11 mouse cellular contexts compared by ENCODE assay signal in genomic region chr15:101163056-101163458, GRCm38 (mm10). TPM values are rescaled to one million over a fixed set of nuclear protein-coding genes. Genes with fewer than 3 reads are reported as not detected.
DNase-seq lines count a peak whose midpoint lies in the region; ATAC-seq and TF ChIP-seq lines count a peak whose summit lies in the region.
"Had no signal": no experiment of that assay in that cellular context is flagged by ENCODE, and none has a peak within 500 bp of the region (broad histone marks: within the 10 kb centered on the region; RNA-seq: fewer than 3 reads in every experiment).

No protein-coding gene starts in this region.

- H3K27me3 ChIP-seq in lung, embryonic 15.5 days: no peaks in the 10 kb centered on the region
- H3K27me3 ChIP-seq in hindbrain, embryonic 14.5 days (ENCODE audit: control insufficient read depth, insufficient read depth, low read length): peaks cover 4% of the 10 kb centered on the region; the same call in 1 of the 2 replicates
- no peaks in the 10 kb centered on the region for H3K27me3 ChIP-seq in thymus, adult 2 months (ENCODE audit: control insufficient read depth, insufficient read depth, low read length)

- no peak overlapping the region for H3K4me3 ChIP-seq in lung, embryonic 15.5 days
- no peak overlapping the region for H3K4me3 ChIP-seq in hindbrain, embryonic 14.5 days (replicated peaks; ENCODE audit: low read length)
- no peak overlapping the region for H3K4me3 ChIP-seq in thymus, adult 2 months (ENCODE audit: control insufficient read depth, insufficient read depth, low read length)

- H3K4me2 ChIP-seq in lung, embryonic 15.5 days: peak overlapping the region; percentile 13
- no peak overlapping the region for H3K4me2 ChIP-seq in hindbrain, embryonic 14.5 days (replicated peaks)

- H3K27ac ChIP-seq in lung, embryonic 15.5 days: peak overlapping the region; percentile 70
- no peak overlapping the region; the same call in 1 of the 2 replicates for H3K27ac ChIP-seq in hindbrain, embryonic 14.5 days
- no peak overlapping the region for H3K27ac ChIP-seq in thymus, adult 2 months (ENCODE audit: control insufficient read depth, insufficient read depth, low read length)

- peak; percentile 86 for ATAC-seq in lung, embryonic 15.5 days (ENCODE audit: borderline replicate concordance, extremely low read depth, low FRiP score, low TSS enrichment)
- peak; percentile 38; the same call in 1 of the 2 replicates for ATAC-seq in hindbrain, embryonic 14.5 days (ENCODE audit: low FRiP score)

- no peak for TF ChIP-seq POLR2A in thymus, adult 2 months (IDR thresholded peaks at IDR 0.05; ENCODE audit: control insufficient read depth, extremely low read depth, insufficient read depth, low read length, poor library complexity)

- WGBS in lung, embryonic 15.5 days: 17% methylated on average over 15 of the region's 15 CpGs
- 25% methylated on average over 15 of the region's 15 CpGs for WGBS in hindbrain, embryonic 14.5 days
- 93% methylated on average over 15 of the region's 15 CpGs for WGBS in thymus, adult 2 months

- H3K9ac ChIP-seq in lung, embryonic 15.5 days: no peak overlapping the region
- no peak overlapping the region for H3K9ac ChIP-seq in hindbrain, embryonic 14.5 days

- peak; percentile 60 for DNase-seq in adrenal gland, postnatal 10 days
- DNase-seq in adrenal gland, postnatal 4 days (ENCODE audit: low spot score in 2 of 2): no peak
- DNase-seq in lung, postnatal 36 days: no peak
- peak; percentile 59 for DNase-seq in hindbrain, embryonic 14.5 days (ENCODE audit: low spot score)
- peak; percentile 49 for DNase-seq in right cerebral cortex, postnatal 14 days
- DNase-seq in layer of hippocampus, adult 18-20 months (ENCODE audit: low spot score in 2 of 2): no peak
- DNase-seq in thymus, adult 2 months: no peak
- DNase-seq: thymus, postnatal 25 days had no signal

- no peak for TF ChIP-seq CTCF in thymus, adult 2 months (IDR thresholded peaks at IDR 0.05; ENCODE audit: borderline replicate concordance, control insufficient read depth, extremely low read depth, insufficient read depth, low read length, poor library complexity)

- no peaks in the 10 kb centered on the region for H3K9me3 ChIP-seq in lung, embryonic 15.5 days
- H3K9me3 ChIP-seq in hindbrain, embryonic 14.5 days (ENCODE audit: control insufficient read depth, low read length): no peaks in the 10 kb centered on the region

- peaks cover 49% of the 10 kb centered on the region for H3K4me1 ChIP-seq in lung, embryonic 15.5 days
- peaks cover 33% of the 10 kb centered on the region for H3K4me1 ChIP-seq in hindbrain, embryonic 14.5 days (replicated peaks; ENCODE audit: control insufficient read depth, insufficient read depth, low read length)
- peaks cover 9% of the 10 kb centered on the region; the same call in 1 of the 2 replicates for H3K4me1 ChIP-seq in thymus, adult 2 months (replicated peaks; ENCODE audit: control insufficient read depth, insufficient read depth, low read length)

- no peaks in the 10 kb centered on the region for H3K36me3 ChIP-seq in lung, embryonic 15.5 days
- no peaks in the 10 kb centered on the region for H3K36me3 ChIP-seq in hindbrain, embryonic 14.5 days (replicated peaks; ENCODE audit: control insufficient read depth, insufficient read depth)
- H3K36me3 ChIP-seq in thymus, adult 2 months (ENCODE audit: control insufficient read depth, insufficient read depth, low read length): no peaks in the 10 kb centered on the region

RNA-seq across cellular contexts. Expression of gene Acvr1b, which starts 10.8 kb away (rescaled TPM):
- total RNA-seq in adrenal gland, postnatal 10 days (2021): 10 to 100 TPM; 10.8 to 13.4 TPM
- total RNA-seq in adrenal gland, postnatal 4 days (2021): 10 to 100 TPM; 18.5 to 19.9 TPM
- polyA plus RNA-seq in lung, embryonic 15.5 days (2015; fragmentation: Nextera tagmentation; extraction: Ambion mirVana): 5.9 and 6.0 TPM in 2 replicates
- 30.0 and 35.7 TPM in 2 replicates for polyA plus RNA-seq in hindbrain, embryonic 14.5 days (2014; fragmentation: Nextera tagmentation; extraction: Ambion mirVana)
- 10 to 100 TPM; 88.8 to 90.3 TPM for total RNA-seq in layer of hippocampus, adult 18-20 months (2021)
- polyA plus RNA-seq in thymus, adult 2 months (2012; rRNA removed): 34.9 and 35.3 TPM in 2 replicates

RNA-seq across cellular contexts. Expression of gene Acvrl1, which starts 34.7 kb away (rescaled TPM):
- total RNA-seq in adrenal gland, postnatal 10 days (2021): 10 to 100 TPM; 19.5 to 19.8 TPM
- 10 to 100 TPM; 22.4 to 22.9 TPM for total RNA-seq in adrenal gland, postnatal 4 days (2021)
- 68.2 and 72.4 TPM in 2 replicates for polyA plus RNA-seq in lung, embryonic 15.5 days (2015; fragmentation: Nextera tagmentation; extraction: Ambion mirVana)
- 5.7 and 6.2 TPM in 2 replicates for polyA plus RNA-seq in hindbrain, embryonic 14.5 days (2014; fragmentation: Nextera tagmentation; extraction: Ambion mirVana)
- 1 to 10 TPM; 9.7 to 9.9 TPM for total RNA-seq in layer of hippocampus, adult 18-20 months (2021)
- 27.2 and 34.2 TPM in 2 replicates for polyA plus RNA-seq in thymus, adult 2 months (2012; rRNA removed)

RNA-seq across cellular contexts. Expression of gene Ankrd33, which starts 47.5 kb away (rescaled TPM):
- under 1 TPM; 0.24 to 0.33 TPM for total RNA-seq in adrenal gland, postnatal 10 days (2021)
- total RNA-seq in adrenal gland, postnatal 4 days (2021): 1 to 10 TPM in 1 of 2 experiments, under 1 TPM in 1; 0.73 to 1.2 TPM
- polyA plus RNA-seq in lung, embryonic 15.5 days (2015; fragmentation: Nextera tagmentation; extraction: Ambion mirVana): not detected in 2 replicates
- polyA plus RNA-seq in hindbrain, embryonic 14.5 days (2014; fragmentation: Nextera tagmentation; extraction: Ambion mirVana): not detected in 2 replicates
- total RNA-seq in layer of hippocampus, adult 18-20 months (2021): not detected
- polyA plus RNA-seq in thymus, adult 2 months (2012; rRNA removed): not detected in 2 replicates
- total RNA-seq: gastrocnemius, postnatal 14 days; megakaryocyte-erythroid progenitor cell, adult 5-6 weeks had no signal

Comparison
In these comparisons a context has a peak if more than half of its experiments do, and no peak if none do; other contexts are left out.
1. DNase-seq: peak in adrenal gland, postnatal 10 days (single experiment), hindbrain, embryonic 14.5 days (single experiment) and right cerebral cortex, postnatal 14 days (single experiment); none in adrenal gland, postnatal 4 days (0 of 2), lung, postnatal 36 days (single experiment), layer of hippocampus, adult 18-20 months (0 of 2) and thymus, adult 2 months (single experiment).
2. RNA of gene Acvr1b, which starts 10.8 kb away (total RNA-seq): 88.8 to 90.3 TPM in layer of hippocampus, adult 18-20 months; 18.5 to 19.9 TPM in adrenal gland, postnatal 4 days and 10.8 to 13.4 TPM in adrenal gland, postnatal 10 days; every median in the first group is over 4 times any median in the second.